Mouse (Mus musculus) testis, postnatal 14 days (tissue): Measurements from ENCODE around the gene Ick.
"Not testable (repeated sequence)": the region's sequence is repeated elsewhere in the genome, so short reads cannot be mapped to it uniquely, and the experiment has no call there.

ENCODE experiments used
- DNase-seq: peaks from one replicate; pipeline ENCODE4 v3.0.0; 2021; ENCODE audit warnings: low spot score

Gene Ick

DNA sequence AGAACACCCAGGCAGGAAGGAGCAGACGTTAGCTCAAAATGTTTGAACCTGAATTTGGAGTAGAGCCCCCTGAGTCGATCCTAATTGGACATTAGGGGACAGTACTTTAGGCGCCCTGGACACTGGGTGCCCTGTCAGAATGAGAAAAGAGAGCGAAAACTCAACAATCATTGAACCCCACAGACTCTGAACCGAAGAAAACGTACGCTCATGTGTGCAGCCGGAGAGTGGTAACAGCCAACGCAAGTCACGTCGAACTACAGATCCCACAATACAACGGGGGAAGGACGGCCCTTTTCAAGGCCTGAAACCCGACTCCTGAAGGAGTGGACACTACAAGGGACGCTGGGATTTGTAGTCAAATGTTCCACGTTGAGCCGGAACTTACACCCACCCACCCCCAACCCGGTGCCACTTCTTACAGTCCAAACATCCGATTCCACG lies at the start of gene Ick, which contains the start of gene Fbxo9:
TSS of gene Ick (plus strand) at position 397 of the 444 bp plus-strand sequence.
TSS of gene Fbxo9 (minus strand) at position 270 of the 444 bp plus-strand sequence.
- DNase-seq = peak; percentile 95

DNA sequence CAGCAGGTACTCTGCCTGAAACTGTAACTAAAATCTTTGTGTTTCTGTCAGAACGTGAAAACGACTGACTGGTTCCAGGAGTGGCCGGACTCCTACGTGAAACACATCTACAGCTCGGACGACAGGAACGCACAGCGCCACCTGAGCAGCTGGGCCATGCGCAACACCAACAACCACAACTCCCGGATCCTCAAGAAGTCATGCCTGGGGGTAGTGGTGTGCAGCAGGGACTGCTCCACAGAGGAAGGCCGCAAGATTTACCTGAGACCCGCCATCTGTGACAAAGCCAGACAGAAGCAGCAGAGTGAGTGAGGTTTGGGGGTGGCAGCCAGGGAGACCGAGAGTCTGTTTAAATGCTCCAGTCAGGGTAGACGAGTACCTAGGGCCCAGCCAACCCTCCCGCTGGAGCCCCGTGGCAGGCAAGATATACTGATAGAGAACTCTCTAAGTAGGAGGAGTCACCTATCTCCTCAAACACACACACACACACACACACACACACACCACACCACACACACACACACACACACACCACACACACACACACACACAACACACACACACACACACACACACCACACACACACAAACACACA lies 49.4 kb upstream of the Ick start:
- no peak for DNase-seq

- DNase-seq = no peak
Measured at GRCm38 (mm10) chr9:78062392-78062791, 46.6 kb upstream of the Ick start.

GRCm38 (mm10) chr9:78064121-78064520 lies 44.9 kb upstream of the Ick start:
- DNase-seq = no peak

GRCm38 (mm10) chr9:78070496-78070895 lies 38.5 kb upstream of the Ick start:
- no peak for DNase-seq

DNA sequence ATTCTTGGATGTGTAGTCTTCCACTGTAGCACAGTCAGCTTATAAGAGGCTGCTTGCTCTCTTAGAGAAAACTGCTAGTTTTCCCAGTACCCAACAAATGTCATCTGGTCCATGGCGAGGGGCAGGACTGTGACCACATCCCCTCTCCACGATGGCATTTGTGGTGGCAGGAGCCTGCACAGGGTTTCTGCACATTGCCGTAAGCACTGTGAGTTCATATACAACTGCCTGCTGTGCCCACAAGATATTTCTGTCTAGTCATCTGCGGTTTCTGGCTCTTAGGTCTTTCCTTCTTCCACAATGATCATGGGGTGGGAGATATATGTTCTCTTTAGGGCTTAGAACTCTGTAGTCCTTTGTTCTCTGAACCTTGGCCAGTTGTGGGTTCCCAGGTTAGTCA lies 37.4 kb upstream of the Ick start:
- no peak for DNase-seq

DNA sequence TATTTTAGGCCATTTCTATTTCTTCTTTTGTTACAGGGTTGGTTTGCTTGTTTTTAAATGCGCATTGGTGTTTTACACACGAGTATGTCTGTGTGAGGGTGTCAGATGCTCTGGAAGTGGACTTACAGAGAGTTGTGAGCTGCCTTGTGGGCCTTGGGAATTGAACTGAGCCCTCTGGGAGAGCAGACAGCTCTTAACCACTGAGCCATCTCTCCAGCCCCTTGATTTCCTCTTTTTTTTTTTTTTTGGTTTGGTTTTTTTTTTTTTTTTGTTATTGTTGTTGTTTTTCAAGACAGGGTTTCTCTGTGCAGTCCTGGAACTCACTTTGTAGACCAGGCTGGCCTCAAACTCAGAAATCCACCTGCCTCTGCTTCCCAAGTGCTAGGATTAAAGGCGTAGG lies 35.7 kb upstream of the Ick start:
- not testable (repeated sequence) for DNase-seq

GRCm38 (mm10) chr9:78073713-78074340 lies 35.2 kb upstream of the Ick start:
- DNase-seq = no peak

- DNase-seq = no peak
Measured at GRCm38 (mm10) chr9:78075256-78075655, 33.7 kb upstream of the Ick start.

GRCm38 (mm10) chr9:78078240-78078639 lies 30.8 kb upstream of the Ick start:
- no peak for DNase-seq

GRCm38 (mm10) chr9:78081835-78082234 lies 27.2 kb upstream of the Ick start:
- no peak for DNase-seq

GRCm38 (mm10) chr9:78084341-78084740 lies 24.7 kb upstream of the Ick start:
- no peak for DNase-seq

DNA sequence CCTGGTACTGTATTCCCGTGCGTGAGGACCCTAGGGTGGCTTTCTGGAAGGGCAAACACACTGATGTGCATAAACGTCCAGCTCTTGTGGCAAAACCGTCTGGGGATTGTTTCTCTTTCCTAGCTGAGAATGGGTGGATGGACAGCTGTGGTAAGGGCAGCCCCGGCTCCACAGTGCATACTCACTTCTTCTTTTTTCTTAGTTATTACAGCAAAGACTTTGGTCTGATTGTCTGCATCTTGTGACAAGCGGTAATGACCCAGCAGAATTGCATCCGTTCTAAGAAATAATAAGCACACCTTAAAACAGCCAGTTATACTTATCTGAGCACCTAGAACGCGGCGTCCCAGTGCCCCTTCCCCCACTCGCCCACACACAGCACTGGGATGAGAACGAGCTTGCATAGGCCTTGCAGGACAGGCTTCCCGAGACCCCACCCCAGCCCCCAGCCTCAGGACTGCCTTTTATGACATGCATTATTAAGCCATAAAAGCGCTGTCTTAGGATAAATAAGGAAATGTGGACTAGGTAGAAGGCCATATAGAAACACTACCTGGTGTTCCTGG lies 23.2 kb upstream of the Ick start:
- no peak for DNase-seq

DNA sequence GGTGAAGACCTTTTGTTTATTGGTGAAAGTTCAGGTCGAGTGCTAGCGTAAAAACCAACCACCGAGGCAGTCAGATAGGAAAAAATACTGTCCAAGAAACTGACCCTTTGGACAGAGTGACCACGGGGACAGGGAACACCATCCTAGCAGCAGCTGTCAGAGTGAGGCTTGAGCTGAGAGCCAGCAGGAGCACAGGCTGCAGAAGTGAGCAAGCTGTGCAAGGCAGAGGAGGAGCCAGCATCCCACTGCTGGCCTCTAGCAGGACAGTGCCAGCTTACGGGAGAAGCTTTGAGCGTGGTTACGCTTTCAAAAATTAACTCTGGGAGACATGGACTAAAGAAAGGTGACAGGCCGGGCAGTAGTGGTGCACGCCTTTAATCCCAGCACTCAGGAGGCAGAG lies 21.2 kb upstream of the Ick start:
- DNase-seq = no peak

DNA sequence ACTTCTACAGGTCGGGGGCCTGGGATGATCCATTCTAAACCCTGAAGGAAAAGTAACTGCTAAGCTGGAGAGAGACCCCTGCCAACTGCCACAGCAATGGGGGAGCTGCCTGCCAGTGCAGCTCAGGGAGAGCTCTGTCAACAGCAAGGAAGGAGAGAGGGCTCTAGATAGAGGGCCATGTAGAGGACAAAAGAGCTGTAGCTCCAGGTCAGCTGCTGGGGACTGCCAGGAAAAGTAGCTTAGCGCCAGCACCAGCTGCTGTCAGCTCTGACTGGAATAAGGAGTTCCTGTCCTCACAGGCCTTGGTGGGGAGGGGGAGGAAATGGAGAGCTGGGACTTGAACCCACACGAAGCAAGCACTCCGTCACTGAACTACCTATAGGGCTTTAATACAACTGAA lies 20.5 kb upstream of the Ick start:
- DNase-seq = no peak

- no peak for DNase-seq
Measured at GRCm38 (mm10) chr9:78088971-78089370, 20.0 kb upstream of the Ick start.

- DNase-seq = no peak
Measured at GRCm38 (mm10) chr9:78089906-78090305, 19.1 kb upstream of the Ick start.

DNA sequence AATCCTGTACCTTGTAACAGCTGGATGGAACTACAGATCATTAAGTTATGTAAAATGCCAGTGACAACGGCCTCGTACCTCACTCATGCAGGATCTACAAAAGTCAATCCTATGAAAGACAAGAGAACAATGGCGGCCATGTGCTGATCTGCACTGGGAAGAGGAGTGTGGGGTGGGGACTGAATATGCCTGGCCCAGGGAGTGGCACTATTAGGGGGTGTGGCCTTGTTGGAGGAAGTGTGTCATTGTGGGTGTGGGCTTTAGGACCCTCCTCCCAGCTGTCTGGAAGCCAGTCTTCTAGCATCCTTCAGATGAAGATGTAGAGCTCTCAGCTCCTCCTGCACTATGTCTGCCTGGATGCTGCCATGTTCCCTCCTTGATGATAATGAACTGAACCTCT lies 18.4 kb upstream of the Ick start:
- no peak for DNase-seq

DNA sequence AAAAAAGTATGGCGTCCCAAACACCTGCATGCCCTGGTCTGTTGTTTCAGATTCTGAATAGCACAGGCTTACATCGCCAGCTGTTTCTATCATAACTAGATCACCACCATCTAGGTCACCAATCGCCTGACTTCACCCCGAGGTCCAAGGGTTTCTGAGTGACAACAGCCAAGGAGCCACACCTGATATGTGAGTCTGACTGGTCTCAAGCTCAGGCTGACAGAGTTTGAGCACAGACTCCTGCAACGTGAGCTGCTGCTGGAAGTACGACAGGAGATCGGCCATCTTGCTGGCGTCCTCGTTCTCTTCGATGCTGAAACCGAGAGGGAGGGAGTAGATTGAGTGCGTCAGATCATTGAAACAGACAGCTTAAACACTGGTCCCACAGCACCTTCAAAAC lies 13.3 kb upstream of the Ick start:
- no peak for DNase-seq

- no peak for DNase-seq
Measured at GRCm38 (mm10) chr9:78096376-78096775, 12.6 kb upstream of the Ick start.

DNA sequence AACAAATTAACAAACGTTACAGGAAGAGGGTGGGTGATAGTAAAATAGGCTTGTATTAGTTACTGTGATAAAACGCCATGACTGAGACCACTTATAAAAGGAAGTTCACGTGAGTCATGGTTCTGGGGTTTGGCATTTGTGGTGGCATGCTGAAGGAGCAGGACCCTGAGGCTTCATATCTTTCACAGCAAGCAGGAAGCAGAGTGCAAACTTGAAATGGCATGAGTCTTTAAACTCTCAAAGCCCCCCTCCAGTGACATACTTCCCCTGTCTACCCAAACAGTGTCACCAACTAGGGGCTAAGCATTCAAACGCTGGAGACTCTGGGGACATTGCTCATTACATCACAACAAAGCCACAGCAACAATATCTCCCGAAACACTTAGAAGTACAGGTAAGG lies 8.0 kb upstream of the Ick start:
- DNase-seq = no peak

DNA sequence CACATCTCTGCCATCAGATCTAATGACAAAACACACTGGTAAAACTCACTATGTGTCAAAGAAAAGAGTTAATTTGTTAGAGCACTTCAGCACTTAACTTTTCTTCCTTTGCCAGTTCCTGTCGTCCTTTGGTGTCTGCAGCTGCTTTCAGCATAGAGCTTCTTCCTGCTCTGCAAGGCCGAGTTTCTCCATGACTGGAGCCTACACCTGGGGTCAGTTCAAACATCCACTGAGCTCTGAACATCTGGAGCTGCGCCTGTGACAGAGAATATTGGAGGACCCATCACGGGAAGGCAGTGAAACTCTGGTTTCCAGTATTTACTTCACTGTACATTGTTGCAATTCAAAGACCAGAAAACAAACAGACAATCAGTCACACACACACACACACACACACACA lies 7.6 kb upstream of the Ick start:
- no peak for DNase-seq

DNA sequence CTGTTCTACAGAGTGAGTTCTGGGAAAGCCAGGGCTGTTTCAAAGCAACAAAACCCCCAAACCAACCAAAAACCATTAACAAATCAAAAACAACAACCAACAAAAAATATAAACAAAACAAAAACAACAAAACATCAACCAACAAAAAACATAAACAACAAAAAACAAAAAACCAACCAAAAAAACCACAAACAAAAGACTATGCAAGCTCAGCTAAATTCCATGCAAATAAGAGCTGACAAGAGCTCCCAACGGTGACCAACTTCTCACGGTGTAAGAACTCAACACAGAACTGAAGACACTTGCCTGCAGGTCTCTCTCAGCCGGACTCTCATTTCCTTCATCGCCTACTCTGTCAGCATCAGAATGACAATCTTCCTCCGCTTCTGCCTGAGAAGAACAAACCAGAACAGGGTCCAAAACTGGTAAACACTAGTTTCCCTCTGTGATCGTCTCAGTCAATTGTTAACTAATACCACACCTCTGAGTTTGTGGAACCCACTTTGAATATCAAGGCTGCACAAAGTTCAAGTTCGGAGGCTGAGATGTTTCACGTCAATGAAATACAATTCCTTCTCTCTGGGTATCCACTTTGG lies 4.9 kb upstream of the Ick start:
- no peak for DNase-seq
